Mouse (Mus musculus) liver, embryonic 12.5 days (tissue): ENCODE measurements around the gene Nwd2. TPM values are rescaled to one million over a fixed set of nuclear protein-coding genes. Genes with fewer than 3 reads are reported as not detected.
A peak's percentile ranks its signal among the peaks of the same experiment; 100 is the strongest.

Source experiments
- ATAC-seq: fragments of 200-750 bp; cut with Nextera tagmentation; 2 replicates; pipeline ENCODE4 v1.8.0; 2017; ENCODE audit warnings: moderate number of reproducible peaks, mild to moderate bottlenecking, moderate library complexity
- H3K27ac ChIP-seq: fragments of 300-500 bp; sonication (generic); 2 replicates; pipeline ENCODE4 v1.5.1; 2016; ENCODE audit warnings: mild to moderate bottlenecking
- H3K27me3 ChIP-seq: fragments of 300-500 bp; sonication (generic); replicated peaks from 2 replicates; pipeline ENCODE4 v1.6.1; 2016; ENCODE audit warnings: mild to moderate bottlenecking, moderate library complexity
- H3K36me3 ChIP-seq: fragments of 300-500 bp; sonication (generic); 2 replicates; pipeline ENCODE4 v1.6.1; 2016; ENCODE audit warnings: mild to moderate bottlenecking, moderate library complexity
- H3K4me1 ChIP-seq: fragments of 300-500 bp; sonication (generic); 2 replicates; pipeline ENCODE4 v1.6.1; 2016
- H3K4me2 ChIP-seq: fragments of 300-500 bp; sonication (generic); 2 replicates; pipeline ENCODE4 v1.6.1; 2016; ENCODE audit warnings: mild to moderate bottlenecking, moderate library complexity
- H3K4me3 ChIP-seq: fragments of 300-500 bp; sonication (generic); 2 replicates; pipeline ENCODE4 v1.5.1; 2016; ENCODE audit warnings: mild to moderate bottlenecking, moderate library complexity
- H3K9ac ChIP-seq: fragments of 300-500 bp; sonication (generic); 2 replicates; pipeline ENCODE4 v1.6.1; 2016; ENCODE audit warnings: mild to moderate bottlenecking, moderate library complexity
- H3K9me3 ChIP-seq: fragments of 300-500 bp; sonication (generic); replicated peaks from 2 replicates; pipeline ENCODE4 v1.6.1; 2016; ENCODE audit warnings: mild to moderate bottlenecking, moderate library complexity
- WGBS: fragments of 180-500 bp; shearing (Covaris S2); methylation state at CpG from one replicate; pipeline ENCODE4 v1.1.7; 2016; ENCODE audit not compliant: insufficient replicate concordance; 5-methylcytosine and 5-hydroxymethylcytosine counted together
- polyA plus RNA-seq: library from polyadenylated mRNA; unstranded; fragments of >200 nt; fragmentation: Nextera tagmentation; extraction: Ambion mirVana; gene quantifications from 2 replicates; pipeline ENCODE4 v1.2.1, GENCODE M21; 2016

The Nwd2 gene
- polyA plus RNA-seq, 1 experiment from 2014 or later = not detected

DNA sequence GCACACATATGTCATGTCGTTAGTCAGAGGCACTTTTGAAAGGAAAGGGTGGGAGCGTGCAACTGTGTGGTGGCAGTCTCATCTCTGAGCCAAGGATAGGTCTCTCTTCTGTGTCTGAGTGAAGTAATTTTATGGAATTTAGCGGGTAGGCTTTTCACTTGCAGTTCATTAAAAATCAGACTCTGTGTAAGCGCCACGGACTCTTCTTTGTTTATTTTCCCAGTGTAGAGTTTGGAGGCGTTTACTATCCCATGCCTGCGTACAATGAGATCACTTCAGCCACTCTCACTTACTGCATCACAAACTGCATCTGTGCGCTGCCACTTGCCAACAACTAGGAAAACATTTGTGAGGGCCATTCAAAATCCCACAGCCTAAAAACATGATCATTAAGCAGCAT, 118.6 kb downstream of the Nwd2 start:
- no peak for ATAC-seq

DNA sequence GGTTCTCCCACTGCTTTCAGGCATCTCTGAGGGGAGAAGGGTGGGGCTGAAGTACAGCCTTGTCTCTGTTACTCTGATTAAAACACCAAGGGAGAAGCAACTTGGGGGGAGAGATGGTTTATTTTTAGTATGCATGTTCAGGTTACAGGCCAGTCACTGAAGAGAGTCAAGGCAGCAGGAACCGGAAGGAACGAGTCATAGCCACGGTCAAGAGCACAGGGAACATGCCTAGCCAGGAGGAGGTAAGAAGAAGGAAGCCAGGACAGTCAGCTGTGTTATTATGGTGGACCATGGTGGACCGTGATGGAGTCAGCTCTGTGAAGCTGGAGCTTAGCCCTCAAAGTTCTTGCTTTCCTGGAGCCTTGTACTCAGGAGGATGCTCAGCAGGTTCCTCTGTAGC, 119.3 kb downstream of the Nwd2 start:
- no peaks in the 10 kb centered on the region for H3K27me3 ChIP-seq
- no peaks in the 10 kb centered on the region for H3K9me3 ChIP-seq
- no peak for ATAC-seq
- no peak overlapping the region for H3K4me3 ChIP-seq
- no peak overlapping the region for H3K27ac ChIP-seq
- no peaks in the 10 kb centered on the region for H3K4me1 ChIP-seq
- no peak overlapping the region for H3K4me2 ChIP-seq
- H3K36me3 ChIP-seq = no peaks in the 10 kb centered on the region
- 52% methylated on average over 4 of the region's 4 CpGs for WGBS
- H3K9ac ChIP-seq = no peak overlapping the region

More for the DNA sequence above, 118.6 kb downstream of the Nwd2 start:
- WGBS = 68% methylated on average over 8 of the region's 8 CpGs
- Histone ChIP-seq H3K9me3 (no peaks in the 10 kb centered on the region), H3K27ac (no peak overlapping the region), H3K4me3 (no peak overlapping the region), H3K4me1 (no peaks in the 10 kb centered on the region), H3K36me3 (no peaks in the 10 kb centered on the region), H3K4me2 (no peak overlapping the region), H3K9ac (no peak overlapping the region), H3K27me3 (no peaks in the 10 kb centered on the region)

DNA sequence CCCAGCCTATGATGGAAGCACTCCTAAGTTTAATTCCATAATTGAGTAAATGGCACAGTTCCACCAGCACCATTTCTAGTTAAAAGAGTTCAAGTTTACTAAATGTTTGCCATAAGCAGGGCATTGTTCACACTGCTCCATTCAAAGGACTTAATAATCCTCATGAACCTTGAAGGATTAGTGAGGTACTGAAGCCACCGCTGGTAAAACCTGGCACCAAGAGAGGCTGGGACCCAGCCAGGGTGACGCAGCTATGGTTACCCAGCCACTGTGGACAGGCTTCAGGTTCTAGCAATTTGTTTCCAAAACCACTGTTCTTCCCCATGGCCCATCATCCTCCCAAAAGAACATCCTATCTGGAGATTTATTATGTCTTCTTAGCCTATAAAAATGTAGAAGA, 124.1 kb downstream of the Nwd2 start:
- 57% methylated on average over 2 of the region's 2 CpGs for WGBS
- Histone ChIP-seq H3K27me3 (no peaks in the 10 kb centered on the region), H3K9me3 (no peaks in the 10 kb centered on the region), H3K4me3 (no peak overlapping the region), H3K9ac (no peak overlapping the region), H3K4me1 (no peaks in the 10 kb centered on the region), H3K4me2 (no peak overlapping the region), H3K36me3 (no peaks in the 10 kb centered on the region), H3K27ac (no peak overlapping the region)
- no peak for ATAC-seq

DNA sequence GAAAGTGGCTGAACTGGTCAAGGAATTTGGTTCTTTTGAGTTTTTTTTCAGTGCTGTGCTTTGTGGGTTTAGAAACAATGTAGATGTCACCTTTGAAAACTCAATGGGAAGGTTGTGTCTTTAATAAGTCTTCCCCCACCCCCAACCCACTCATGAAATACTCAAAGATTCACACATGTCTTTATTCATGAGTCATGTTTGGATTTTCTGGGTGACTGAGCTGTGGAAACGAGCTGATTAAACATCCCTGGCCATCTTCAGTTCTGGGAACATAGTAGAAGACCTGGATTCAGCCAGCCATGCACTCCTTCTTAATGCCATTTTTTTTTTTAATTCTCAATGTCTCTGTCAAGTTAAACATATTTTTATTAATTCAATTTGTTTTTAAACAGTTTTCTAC, 124.7 kb downstream of the Nwd2 start:
- Histone ChIP-seq H3K27ac (no peak overlapping the region), H3K9ac (no peak overlapping the region), H3K4me2 (no peak overlapping the region), H3K27me3 (no peaks in the 10 kb centered on the region), H3K4me1 (no peaks in the 10 kb centered on the region), H3K4me3 (no peak overlapping the region), H3K36me3 (no peaks in the 10 kb centered on the region), H3K9me3 (no peaks in the 10 kb centered on the region)
- ATAC-seq = no peak
- 37% methylated on average over 1 of the region's 1 CpGs for WGBS

DNA sequence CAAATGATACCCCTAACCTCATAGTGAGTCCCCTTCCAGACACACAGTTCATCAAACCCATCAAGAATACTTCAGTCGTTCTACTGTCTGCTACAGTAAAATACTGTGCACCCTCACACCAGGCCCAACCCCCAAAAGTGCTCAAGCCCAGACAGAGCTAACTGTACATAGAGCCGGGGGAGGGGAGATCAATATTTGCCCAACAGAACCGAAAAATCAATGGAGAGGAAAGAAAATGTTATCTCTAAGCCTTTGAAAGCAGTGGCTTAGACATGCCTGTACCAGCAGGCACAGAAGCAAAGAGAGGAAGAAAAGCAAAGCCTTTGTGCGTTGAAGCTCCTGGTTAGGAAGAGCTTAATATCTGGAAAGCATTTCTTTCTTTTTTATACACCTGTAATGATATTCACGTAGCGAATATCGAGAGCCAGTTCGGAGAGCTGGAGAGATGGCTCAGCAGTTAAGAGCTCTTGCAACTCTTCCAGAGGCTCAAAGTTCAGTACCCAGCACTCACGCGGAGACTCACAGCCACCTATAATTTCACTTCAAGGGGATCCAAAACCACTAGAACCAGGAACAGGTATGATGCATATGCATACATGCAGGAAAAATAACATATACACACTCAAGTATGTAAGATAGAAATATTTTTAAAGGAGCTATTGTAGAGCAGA, 139.4 kb downstream of the Nwd2 start:
- Histone ChIP-seq H3K27ac (no peak overlapping the region), H3K4me2 (no peak overlapping the region), H3K9ac (no peak overlapping the region), H3K27me3 (no peaks in the 10 kb centered on the region), H3K36me3 (no peaks in the 10 kb centered on the region), H3K4me1 (no peaks in the 10 kb centered on the region), H3K4me3 (no peak overlapping the region), H3K9me3 (no peaks in the 10 kb centered on the region)
- ATAC-seq = peak; percentile 82
- 69% methylated on average over 10 of the region's 10 CpGs for WGBS

DNA sequence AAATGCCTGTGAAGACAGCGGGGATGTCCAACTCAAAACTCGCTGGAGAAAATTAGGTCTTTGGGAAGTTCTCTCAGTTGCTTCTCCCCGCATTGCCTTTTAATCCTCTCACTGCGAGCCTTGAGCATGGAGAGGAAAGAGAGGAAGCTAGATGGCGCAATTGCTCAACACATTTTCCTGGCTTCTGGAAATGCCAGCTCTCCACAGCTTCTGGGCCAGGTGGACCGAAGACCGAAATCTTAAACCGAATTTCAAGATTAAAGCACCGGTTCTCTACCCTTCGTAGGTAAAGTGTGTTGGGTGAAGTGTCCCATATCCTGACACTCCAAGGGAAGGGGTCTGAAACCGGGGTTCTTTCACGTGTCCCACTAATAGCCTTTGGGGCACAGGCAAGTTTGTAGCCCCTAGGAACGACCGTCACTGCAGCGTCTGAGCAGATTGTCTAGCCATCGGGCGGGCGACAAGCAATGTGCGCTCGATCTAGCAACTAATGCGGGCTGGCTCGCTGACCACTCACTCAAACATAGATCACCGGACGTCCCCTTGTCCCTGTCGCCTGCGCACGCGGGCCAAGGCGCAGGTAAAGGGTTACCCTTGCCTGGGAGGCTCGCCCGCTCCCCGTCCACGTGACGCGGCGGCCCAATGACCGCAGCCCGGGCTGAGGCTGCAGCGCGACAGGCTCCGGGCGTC, 163.1 kb downstream of the Nwd2 start, which contains the start of gene 0610040J01Rik:
Gene 0610040J01Rik (plus strand): TSS at position 545 of the 690 bp plus-strand sequence.
- H3K4me1 ChIP-seq = peaks cover 6% of the 10 kb centered on the region; the same call in 1 of the 2 replicates
- WGBS = 3% methylated on average over 41 of the region's 42 CpGs

DNA sequence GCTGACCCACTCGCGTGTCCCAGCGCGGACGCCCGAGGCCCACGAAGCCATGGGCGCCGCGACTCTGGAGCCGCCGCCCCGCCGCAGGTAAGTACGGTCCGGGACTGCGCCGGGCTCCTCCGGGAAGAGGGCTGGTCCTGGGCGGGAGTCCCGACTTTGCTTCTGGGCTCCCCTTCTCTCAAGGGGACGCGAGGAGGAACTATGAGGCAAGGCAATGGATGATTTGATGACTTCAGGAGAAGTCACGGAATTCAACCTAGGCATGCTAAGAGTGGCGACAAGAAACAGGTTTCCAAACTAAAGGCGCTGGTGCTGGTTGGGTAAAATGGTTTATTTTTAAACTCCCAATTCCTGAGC, 163.6 kb downstream of the Nwd2 start:
- no peaks in the 10 kb centered on the region for H3K9me3 ChIP-seq
- H3K9ac ChIP-seq = peak overlapping the region; percentile 55
- no peaks in the 10 kb centered on the region for H3K36me3 ChIP-seq
- no peak for ATAC-seq
- peak overlapping the region; percentile 57 for H3K4me3 ChIP-seq
- peak overlapping the region; percentile 77 for H3K4me2 ChIP-seq
- peaks cover 33% of the 10 kb centered on the region for H3K27me3 ChIP-seq
- H3K4me1 ChIP-seq = peaks cover 6% of the 10 kb centered on the region; the same call in 1 of the 2 replicates
- WGBS = 3% methylated on average over 26 of the region's 26 CpGs
- peak overlapping the region; percentile 42; the same call in 1 of the 2 replicates for H3K27ac ChIP-seq

More for the DNA sequence above, 163.1 kb downstream of the Nwd2 start, which contains the start of gene 0610040J01Rik:
- Histone ChIP-seq H3K4me2 (peak within 1 kb of the TSS; percentile 77), H3K27me3 (peaks cover 33% of the 10 kb centered on the region), H3K36me3 (no peaks in the 10 kb centered on the region), H3K9ac (peak within 1 kb of the TSS; percentile 55), H3K9me3 (no peaks in the 10 kb centered on the region), H3K4me3 (peak within 1 kb of the TSS; percentile 57), H3K27ac (peak within 1 kb of the TSS; percentile 42; the same call in 1 of the 2 replicates)
- ATAC-seq = peak; percentile 80

DNA sequence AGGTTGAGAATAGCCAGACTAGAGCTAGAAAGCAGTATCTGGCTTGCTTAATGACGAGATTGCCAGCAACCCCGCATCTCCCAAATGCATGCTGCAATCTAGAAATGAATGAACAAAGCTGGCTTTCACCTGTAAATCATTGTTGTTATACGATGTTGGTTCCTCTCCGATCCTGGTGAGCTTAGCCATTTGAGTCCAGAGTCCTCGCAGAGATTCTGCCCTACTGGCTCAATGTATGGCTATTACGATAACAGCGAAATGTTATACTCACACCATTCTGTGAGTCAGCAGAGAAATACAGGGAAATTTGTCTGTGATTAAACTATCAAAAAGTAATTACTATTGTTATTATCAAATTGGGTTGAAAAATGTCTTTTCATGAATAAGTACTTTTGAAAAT, 167.7 kb downstream of the Nwd2 start:
- Histone ChIP-seq H3K36me3 (no peaks in the 10 kb centered on the region), H3K27ac (no peak overlapping the region), H3K9me3 (no peaks in the 10 kb centered on the region), H3K4me2 (no peak overlapping the region), H3K27me3 (peaks cover 25% of the 10 kb centered on the region), H3K9ac (no peak overlapping the region), H3K4me1 (peaks cover 25% of the 10 kb centered on the region), H3K4me3 (no peak overlapping the region)
- no peak for ATAC-seq
- 80% methylated on average over 7 of the region's 7 CpGs for WGBS

DNA sequence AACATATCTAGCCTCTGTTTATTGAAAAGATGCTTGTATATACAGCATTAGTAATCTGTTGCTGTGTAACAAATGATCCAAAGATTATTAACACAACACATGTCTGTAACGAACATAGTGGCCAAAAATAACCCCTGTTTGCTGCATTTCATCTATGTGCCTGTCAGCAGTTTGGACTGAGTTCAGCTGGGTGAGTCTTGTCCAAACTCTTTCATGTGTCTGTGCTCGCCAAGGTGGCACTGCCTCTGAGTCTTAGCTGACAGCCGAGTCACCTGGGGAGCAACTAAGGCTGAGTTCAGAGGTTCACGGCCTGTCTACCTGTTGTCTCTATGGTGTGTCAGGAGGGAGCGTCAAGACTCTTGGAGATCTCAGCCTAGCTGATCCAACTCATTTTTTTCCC, 168.4 kb downstream of the Nwd2 start:
- H3K4me2 ChIP-seq = no peak overlapping the region
- H3K4me3 ChIP-seq = no peak overlapping the region
- H3K27me3 ChIP-seq = peaks cover 19% of the 10 kb centered on the region
- no peak overlapping the region for H3K27ac ChIP-seq
- H3K36me3 ChIP-seq = no peaks in the 10 kb centered on the region
- WGBS = 69% methylated on average over 5 of the region's 5 CpGs
- H3K4me1 ChIP-seq = peaks cover 24% of the 10 kb centered on the region
- no peak for ATAC-seq
- no peak overlapping the region for H3K9ac ChIP-seq
- no peaks in the 10 kb centered on the region for H3K9me3 ChIP-seq

DNA sequence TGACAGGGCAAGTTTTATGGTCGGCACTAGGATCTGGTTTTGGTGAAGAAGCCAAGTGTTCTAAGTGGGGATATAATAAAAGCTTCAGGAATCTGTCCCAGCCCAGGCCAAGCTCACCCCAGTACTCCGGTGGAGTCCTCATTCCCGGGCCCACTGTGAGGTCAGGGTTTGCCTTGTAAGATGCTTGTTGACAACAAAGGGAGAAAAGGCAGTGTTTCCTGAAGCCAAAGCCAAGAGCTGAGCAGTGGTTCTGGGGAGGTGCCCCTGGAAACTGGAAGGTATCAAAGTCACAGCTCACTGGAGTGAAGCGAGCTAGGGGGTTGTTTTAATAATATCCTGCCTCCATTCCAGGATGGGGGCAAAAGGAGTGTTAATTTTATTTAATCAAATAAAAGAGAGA, 170.1 kb downstream of the Nwd2 start:
- no peak overlapping the region for H3K9ac ChIP-seq
- WGBS = 66% methylated on average over 4 of the region's 4 CpGs
- H3K4me1 ChIP-seq = peaks cover 38% of the 10 kb centered on the region
- no peaks in the 10 kb centered on the region for H3K36me3 ChIP-seq
- no peaks in the 10 kb centered on the region for H3K9me3 ChIP-seq
- no peak for ATAC-seq
- no peak overlapping the region for H3K4me2 ChIP-seq
- H3K4me3 ChIP-seq = no peak overlapping the region
- no peak overlapping the region for H3K27ac ChIP-seq
- H3K27me3 ChIP-seq = peaks cover 4% of the 10 kb centered on the region

DNA sequence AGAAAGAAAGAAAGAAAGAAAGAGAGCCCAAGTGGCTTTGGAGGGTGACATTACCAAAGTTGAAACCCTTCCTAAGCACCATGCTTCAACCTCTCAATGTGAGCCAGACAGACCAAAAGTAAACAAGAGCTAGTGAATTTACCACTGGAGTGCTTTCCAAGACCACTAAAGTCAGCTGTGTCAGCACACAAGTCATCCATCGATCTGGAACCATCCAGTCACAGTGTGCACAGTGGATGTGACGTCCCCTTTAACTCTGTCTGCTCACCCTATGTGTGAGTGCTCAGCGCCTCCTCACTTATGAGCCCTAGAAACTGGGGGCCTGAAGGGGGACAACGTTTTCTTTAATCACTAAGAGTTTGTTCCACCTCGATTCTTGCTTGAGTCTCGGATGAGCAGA, 170.6 kb downstream of the Nwd2 start:
- 64% methylated on average over 6 of the region's 6 CpGs for WGBS
- H3K27ac ChIP-seq = no peak overlapping the region
- H3K36me3 ChIP-seq = no peaks in the 10 kb centered on the region
- no peak overlapping the region for H3K4me2 ChIP-seq
- H3K27me3 ChIP-seq = no peaks in the 10 kb centered on the region; the same call in 1 of the 2 replicates
- no peak overlapping the region for H3K9ac ChIP-seq
- no peak for ATAC-seq
- H3K9me3 ChIP-seq = no peaks in the 10 kb centered on the region
- no peak overlapping the region for H3K4me3 ChIP-seq
- peaks cover 43% of the 10 kb centered on the region for H3K4me1 ChIP-seq

DNA sequence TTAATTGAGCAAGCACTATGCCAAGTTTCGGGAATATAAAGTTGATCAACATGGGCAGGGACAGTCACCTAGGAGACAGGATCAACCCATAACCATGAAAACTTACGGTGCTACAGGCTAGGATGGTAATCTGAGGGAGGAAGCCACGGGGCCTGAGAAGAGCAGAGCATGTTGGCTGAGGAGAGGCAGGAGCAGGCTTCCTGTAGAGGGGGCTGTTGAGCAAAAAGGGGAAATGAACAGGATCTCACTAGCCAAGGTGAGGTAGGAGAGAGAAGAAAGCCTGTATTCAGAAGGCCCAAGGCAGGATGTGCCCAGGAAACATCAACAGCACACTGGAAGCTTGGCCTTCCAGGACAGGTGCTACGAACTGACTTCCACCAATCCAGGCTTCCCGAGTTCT, 172.3 kb downstream of the Nwd2 start:
- Histone ChIP-seq H3K27me3 (no peaks in the 10 kb centered on the region), H3K36me3 (no peaks in the 10 kb centered on the region), H3K9ac (no peak overlapping the region), H3K4me1 (peaks cover 58% of the 10 kb centered on the region), H3K4me2 (no peak overlapping the region), H3K27ac (peak overlapping the region; percentile 64), H3K9me3 (no peaks in the 10 kb centered on the region), H3K4me3 (no peak overlapping the region)
- WGBS = 67% methylated on average over 5 of the region's 5 CpGs
- no peak for ATAC-seq
